Mouse (Mus musculus): ENCODE data around the gene B230104I21Rik.

B230104I21Rik gene

GRCm38 (mm10) chr4:154348197-154348786, 12.4 kb downstream of the B230104I21Rik start:
- DNase-seq (ENCODE audit: low spot score), result no peak

DNA sequence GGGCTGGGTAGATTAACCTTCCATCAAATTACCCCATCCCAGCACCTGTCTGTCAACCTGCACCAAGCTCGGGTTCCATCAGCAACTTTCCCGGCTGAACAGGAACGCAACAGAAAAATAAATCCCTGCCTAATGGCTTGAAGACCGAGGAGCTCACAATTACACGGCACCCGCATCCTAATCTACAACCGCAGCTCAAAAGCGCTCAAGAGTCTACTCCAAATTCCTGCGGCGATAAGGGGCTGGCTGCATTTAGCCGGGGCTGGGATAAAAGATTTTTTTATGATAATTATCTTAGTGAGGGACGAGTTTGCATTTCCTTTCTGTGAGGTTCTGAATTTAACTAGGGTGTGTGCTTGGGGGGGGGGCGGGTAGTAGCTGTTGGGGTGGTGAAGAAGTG, 16.3 kb downstream of the B230104I21Rik start:
- no peak for DNase-seq (ENCODE audit: low spot score)

GRCm38 (mm10) chr4:154355408-154355807, 19.5 kb downstream of the B230104I21Rik start:
- DNase-seq (ENCODE audit: low spot score), result no peak

DNA sequence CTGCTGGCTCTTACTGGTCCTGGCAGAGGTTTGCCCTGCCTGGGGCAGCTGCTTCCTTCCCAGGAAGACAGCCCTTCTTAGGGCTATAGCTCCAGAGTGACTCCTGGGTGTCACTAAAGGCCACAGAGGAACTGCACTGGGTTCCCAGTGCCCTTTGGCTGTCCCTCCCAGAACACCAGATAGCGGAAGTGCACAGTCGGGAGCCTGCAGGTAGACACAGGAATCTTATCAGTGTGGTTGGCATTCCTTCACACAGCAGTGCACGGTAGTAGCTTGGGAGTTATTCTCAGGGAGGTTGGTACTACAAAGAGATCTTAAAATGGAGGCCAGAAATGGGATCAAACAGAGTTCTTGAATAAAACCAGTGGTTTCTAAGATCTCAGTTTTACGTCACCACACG, 22.4 kb downstream of the B230104I21Rik start:
- DNase-seq (ENCODE audit: low spot score), result no peak

DNA sequence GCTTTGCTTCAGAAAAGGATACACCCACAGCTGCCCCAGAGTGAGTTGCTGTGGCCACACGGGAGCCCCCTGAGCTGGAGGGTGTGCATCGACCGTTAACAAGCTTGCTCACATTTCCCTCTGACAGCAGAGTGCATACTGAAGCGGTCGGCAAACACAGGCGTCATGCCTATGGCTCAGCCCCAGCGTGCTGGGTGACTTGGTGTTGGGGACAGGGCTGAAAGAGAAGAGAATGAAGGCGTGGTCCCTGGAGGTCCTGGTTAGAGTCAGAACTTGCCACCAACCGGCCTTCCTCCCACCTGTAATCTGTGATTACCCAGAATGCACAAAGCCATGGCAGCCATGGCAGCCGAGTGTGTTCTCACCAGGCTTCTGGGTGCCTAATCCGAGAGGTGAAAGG, 22.9 kb downstream of the B230104I21Rik start:
- DNase-seq (ENCODE audit: low spot score), result no peak

DNA sequence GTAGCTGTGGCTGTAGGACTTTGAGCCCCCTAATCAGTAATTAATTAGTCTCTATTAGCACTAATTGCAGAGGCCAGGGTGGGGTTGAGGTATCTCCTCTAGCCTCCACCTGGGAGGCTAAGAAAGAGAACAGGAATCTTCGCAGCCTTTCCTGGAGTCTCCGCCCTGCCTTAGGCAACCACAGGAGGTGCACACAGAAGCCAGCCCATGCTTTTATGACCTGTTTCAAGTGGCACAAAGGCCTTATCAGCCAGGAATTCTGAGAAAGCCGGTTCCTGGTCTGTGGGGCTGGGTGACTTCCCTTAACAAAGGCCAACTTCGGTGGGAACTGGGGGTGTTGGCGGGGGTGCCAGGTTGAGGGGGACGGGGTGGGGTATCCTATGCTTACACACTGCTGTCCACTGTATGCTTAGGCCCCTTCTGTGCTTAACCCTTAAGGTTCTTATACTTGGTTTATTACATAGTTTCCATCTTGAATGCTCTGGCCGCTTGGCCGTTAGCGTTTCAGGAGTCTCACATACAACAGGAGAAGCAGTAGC, 23.9 kb downstream of the B230104I21Rik start:
- no peak for DNase-seq (ENCODE audit: low spot score)

GRCm38 (mm10) chr4:154360441-154360840, 24.5 kb downstream of the B230104I21Rik start:
- no peak for DNase-seq (ENCODE audit: low spot score)

DNA sequence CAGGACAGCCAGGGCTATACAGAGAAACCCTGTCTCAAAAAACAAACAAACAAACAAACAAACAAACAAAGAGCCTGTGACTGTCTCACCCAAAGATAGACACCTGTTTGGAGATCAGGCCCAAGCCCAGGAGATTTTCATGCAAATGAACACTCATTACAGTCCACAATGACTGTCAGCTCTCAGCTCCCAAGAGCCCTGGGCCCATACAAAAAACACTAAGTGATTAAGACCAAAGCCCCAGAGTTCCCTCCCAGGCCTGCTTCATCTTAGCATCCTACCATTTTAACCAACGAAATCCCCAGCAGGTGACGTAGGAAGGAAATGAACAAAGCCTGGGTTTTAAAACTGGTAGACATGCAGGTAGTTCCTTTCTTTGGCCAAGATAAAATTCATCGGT, 24.9 kb downstream of the B230104I21Rik start:
- no peak for DNase-seq (ENCODE audit: low spot score)

GRCm38 (mm10) chr4:154364752-154365151, 28.8 kb downstream of the B230104I21Rik start:
- no peak for DNase-seq (ENCODE audit: low spot score)

DNA sequence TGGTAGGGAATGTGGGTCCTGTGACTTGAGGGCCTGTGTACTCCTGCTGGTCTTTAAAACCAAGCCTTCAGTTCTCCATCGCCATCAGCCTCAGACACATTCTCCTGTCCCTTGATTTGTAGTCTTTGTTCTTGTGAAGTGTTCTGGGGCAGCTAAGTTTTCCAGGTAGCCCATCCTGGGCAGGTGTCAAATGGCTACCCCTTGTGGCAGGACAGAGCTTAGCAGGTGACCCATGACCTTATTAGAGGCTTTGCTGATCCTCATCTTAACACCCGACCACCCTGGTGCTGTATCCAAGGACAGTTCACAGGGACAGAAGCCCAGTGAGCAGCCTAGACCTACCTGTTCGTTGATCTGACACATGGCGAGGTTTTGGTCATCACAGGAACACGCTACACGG, 30.9 kb downstream of the B230104I21Rik start:
- DNase-seq (ENCODE audit: low spot score), result no peak

- no peak for DNase-seq (ENCODE audit: low spot score)
Observed at GRCm38 (mm10) chr4:154369089-154369488, 33.2 kb downstream of the B230104I21Rik start.

DNA sequence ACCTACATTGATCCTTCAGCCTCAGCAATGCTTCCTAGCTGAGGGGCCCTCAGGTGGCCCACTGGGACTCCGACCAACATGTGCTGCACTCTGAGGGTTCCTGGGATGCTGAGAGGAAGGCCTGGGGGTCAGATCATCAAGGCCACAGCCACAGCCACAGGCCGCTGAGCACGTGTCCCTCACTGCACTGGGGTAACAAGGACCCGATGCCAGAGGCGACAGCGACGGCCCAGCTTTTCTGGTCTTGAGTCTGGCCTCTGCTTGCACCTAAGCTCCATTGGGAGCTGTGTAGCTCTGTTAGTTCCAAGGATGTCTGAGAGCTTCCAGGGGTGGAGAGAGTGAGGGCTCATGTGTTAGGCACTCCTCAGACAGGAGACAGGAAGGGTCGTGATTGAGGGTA, 34.9 kb downstream of the B230104I21Rik start:
- no peak for DNase-seq (ENCODE audit: low spot score)

- DNase-seq (ENCODE audit: low spot score), result no peak
Observed at GRCm38 (mm10) chr4:154371542-154372247, 35.8 kb downstream of the B230104I21Rik start.

DNA sequence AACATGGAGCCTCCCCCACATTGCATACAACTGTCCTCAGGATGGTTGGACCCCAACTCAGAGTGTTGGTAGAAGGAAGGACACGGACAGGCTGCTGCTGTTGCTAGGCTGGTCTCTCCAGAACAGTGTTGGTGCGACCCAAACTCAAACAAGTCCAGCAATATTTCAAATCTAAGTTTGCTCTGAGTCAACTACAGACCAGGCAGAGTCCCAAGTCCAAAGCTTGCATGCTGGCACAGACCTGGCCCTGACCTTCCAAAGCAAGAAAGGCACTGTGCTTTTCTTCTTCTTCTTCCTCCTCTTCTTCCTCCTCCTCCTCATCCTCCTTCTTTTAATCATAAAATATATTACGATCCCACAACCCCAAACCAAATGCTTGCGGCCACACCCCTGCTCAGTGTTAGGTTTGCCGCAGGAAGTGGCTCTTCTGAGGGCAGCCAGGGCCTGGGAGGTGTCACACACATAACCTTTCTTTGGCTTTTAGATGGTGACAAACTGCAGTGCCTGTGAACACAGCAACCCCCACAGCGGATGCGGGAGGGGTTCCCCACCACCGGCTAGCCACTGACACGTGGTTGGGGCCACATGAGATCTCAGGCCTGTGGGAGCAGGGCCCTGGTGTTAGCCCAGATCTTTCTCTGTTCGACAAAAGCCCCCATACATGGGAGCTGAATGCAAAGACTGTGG, 40.2 kb downstream of the B230104I21Rik start:
- no peak for DNase-seq (ENCODE audit: low spot score)

DNA sequence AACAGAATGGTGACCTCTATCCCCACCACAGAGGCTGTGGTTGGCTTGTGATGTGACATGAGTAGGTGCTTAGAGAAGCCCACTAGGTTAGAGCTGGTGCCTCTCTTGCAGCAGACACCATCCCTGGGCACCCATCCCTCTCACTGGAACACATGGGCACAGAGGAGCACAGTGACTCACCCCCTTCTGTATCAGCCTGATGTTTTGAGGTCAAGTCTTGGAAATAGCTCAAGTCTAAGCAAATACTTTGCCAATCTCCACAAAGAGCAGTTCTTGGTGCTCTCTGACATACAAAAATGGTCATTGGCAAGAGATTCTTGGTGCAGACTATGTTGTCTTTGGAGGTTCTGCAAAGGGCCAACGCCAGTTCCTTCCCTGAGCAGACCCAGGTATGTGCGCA, 42.9 kb downstream of the B230104I21Rik start:
- DNase-seq (ENCODE audit: low spot score), result no peak

DNA sequence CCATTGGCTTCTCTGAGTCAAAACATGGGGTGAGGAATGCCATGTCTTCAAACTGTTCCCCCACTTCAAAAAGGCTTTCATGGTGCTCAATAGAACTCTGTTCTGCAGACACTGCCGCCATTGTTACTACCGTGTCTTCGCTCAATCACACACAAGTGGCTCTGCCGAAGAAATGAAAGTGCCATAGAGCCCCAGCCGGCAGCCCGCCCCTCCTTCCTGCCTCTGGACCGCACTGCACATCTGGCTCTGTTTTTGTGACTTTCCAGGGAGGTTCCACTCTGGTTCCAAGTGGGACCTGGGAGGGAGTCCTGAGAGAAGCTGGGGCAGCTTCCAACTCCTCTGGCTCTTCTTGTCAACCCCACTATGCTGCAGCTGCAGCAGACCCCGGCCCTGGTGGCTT, 49.3 kb downstream of the B230104I21Rik start:
- no peak for DNase-seq (ENCODE audit: low spot score)

- DNase-seq (ENCODE audit: low spot score), result no peak
Observed at GRCm38 (mm10) chr4:154385918-154386317, 50.0 kb downstream of the B230104I21Rik start.

GRCm38 (mm10) chr4:154386810-154387209, 50.9 kb downstream of the B230104I21Rik start:
- no peak for DNase-seq (ENCODE audit: low spot score)

DNA sequence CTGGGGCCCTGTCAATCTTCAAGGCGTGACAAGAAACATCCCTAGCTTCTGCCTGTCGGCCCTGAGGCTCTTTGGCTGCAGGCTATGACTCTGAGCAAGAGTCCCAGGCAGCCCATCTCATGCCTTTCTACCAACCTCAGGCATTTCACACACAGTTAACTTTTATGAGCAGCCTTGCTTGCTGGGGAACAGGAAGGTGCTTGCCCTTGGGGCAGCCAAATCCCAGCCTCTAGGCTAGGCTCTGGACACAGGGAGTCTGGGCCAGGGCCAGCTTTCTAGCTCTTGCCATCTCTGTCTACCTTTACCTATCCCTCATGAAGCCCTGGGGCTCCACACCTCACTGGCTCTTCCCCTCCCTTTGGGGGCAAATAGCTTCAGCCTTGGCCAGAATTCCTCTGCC, 53.7 kb downstream of the B230104I21Rik start:
- peak; percentile 12 for DNase-seq (ENCODE audit: low spot score)

GRCm38 (mm10) chr4:154390333-154391080, 54.6 kb downstream of the B230104I21Rik start:
- DNase-seq (ENCODE audit: low spot score), result peak; percentile 24

DNA sequence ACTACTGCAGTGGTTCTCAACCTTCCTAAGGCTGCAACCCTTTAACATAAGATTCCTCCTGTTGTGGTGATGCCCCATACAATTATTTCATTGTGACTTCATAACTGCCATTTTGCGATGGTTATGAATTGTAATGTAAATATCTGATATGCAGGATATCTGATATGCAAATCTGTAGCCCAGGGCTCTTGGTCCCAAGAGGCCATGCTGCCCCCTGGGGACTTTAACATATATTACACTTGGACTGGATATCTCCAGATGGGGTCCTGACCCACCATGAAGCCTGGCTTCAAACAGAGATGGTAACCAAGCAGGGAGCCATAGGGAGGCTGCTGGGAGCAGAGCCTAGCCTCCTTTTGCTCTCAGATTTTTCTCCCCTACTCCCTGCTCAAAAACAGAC, 56.7 kb downstream of the B230104I21Rik start:
- DNase-seq (ENCODE audit: low spot score), result no peak
